Mouse (Mus musculus) brown adipose tissue, adult 24 weeks (tissue): ENCODE data around the gene Pde6g. TPM values are rescaled to one million over a fixed set of nuclear protein-coding genes. Genes with fewer than 3 reads are reported as not detected.

Experiments
- H3K27ac ChIP-seq: fragments of 200-500 bp; replicated peaks from 2 replicates; pipeline ENCODE4 v1.5.1; 2012; ENCODE audit warnings: low read depth, mild to moderate bottlenecking, low read length
- H3K4me1 ChIP-seq: fragments of 200-500 bp; 2 replicates; pipeline ENCODE4 v1.6.1; 2012; ENCODE audit warnings: low read length, mixed read lengths; ENCODE audit not compliant: control insufficient read depth, insufficient read depth, insufficient read length
- H3K4me3 ChIP-seq: fragments of 200-500 bp; 2 replicates; pipeline ENCODE4 v1.5.1; 2012; ENCODE audit warnings: low read depth, mild to moderate bottlenecking, low read length, moderate library complexity; ENCODE audit not compliant: insufficient read depth
- polyA plus RNA-seq: library from polyadenylated mRNA; stranded (reverse); fragments of >200 nt; gene quantifications from 2 replicates; pipeline ENCODE4 v1.2.4, GENCODE M21; 2012; ENCODE audit not compliant: missing spikeins, insufficient read depth, insufficient read length

Pde6g gene
- polyA plus RNA-seq, 1 experiment: not detected

- Histone ChIP-seq H3K4me1 (peaks cover 8% of the 10 kb centered on the region), H3K4me3 (no peak overlapping the region), H3K27ac (no peak overlapping the region)
Observed at GRCm38 (mm10) chr11:120489054-120489761, 35.9 kb upstream of the Pde6g start.

- Histone ChIP-seq H3K27ac (no peak overlapping the region), H3K4me3 (no peak overlapping the region), H3K4me1 (peaks cover 8% of the 10 kb centered on the region)
Observed at GRCm38 (mm10) chr11:120488516-120488915, 35.2 kb upstream of the Pde6g start.

- peak overlapping the region; percentile 83 for H3K27ac ChIP-seq
- no peaks in the 10 kb centered on the region; the same call in 1 of the 2 replicates for H3K4me1 ChIP-seq
- peak overlapping the region; percentile 89 for H3K4me3 ChIP-seq
Observed at GRCm38 (mm10) chr11:120485251-120485650, 32.0 kb upstream of the Pde6g start.

- peak within 1 kb of the TSS; percentile 83 for H3K27ac ChIP-seq
- no peaks in the 10 kb centered on the region; the same call in 1 of the 2 replicates for H3K4me1 ChIP-seq
- H3K4me3 ChIP-seq: peak within 1 kb of the TSS; percentile 89
Observed at GRCm38 (mm10) chr11:120484265-120484981, 31.1 kb upstream of the Pde6g start, which contains the start of gene Mrpl12. Mrpl12 (plus strand) TSS chr11:120484613.

- H3K4me3 ChIP-seq: no peak overlapping the region
- H3K27ac ChIP-seq: no peak overlapping the region
- H3K4me1 ChIP-seq: no peaks in the 10 kb centered on the region; the same call in 1 of the 2 replicates
Observed at GRCm38 (mm10) chr11:120483448-120483934, 30.2 kb upstream of the Pde6g start.

- H3K4me1 ChIP-seq: no peaks in the 10 kb centered on the region
- H3K4me3 ChIP-seq: no peak overlapping the region
- no peak overlapping the region for H3K27ac ChIP-seq
Observed at GRCm38 (mm10) chr11:120472052-120472451, 18.8 kb upstream of the Pde6g start.

- peak overlapping the region; percentile 89 for H3K4me3 ChIP-seq
- H3K4me1 ChIP-seq: peaks cover 2% of the 10 kb centered on the region; the same call in 1 of the 2 replicates
- peak overlapping the region; percentile 27; the same call in 1 of the 2 replicates for H3K27ac ChIP-seq
Observed at GRCm38 (mm10) chr11:120467736-120468092, 14.4 kb upstream of the Pde6g start.

- peak within 1 kb of the TSS; percentile 89 for H3K4me3 ChIP-seq
Observed at GRCm38 (mm10) chr11:120467051-120467735, 13.9 kb upstream of the Pde6g start, which contains the start of gene Arl16. Arl16 (minus strand) TSS chr11:120467607.

GRCm38 (mm10) chr11:120465521-120465920, 12.2 kb upstream of the Pde6g start:
- Histone ChIP-seq H3K4me3 (no peak overlapping the region), H3K27ac (no peak overlapping the region), H3K4me1 (peaks cover 2% of the 10 kb centered on the region; the same call in 1 of the 2 replicates)

More at GRCm38 (mm10) chr11:120467051-120467735, 13.9 kb upstream of the Pde6g start, which contains the start of gene Arl16:
- Histone ChIP-seq H3K27ac (peak within 1 kb of the TSS; percentile 27; the same call in 1 of the 2 replicates), H3K4me1 (peaks cover 2% of the 10 kb centered on the region; the same call in 1 of the 2 replicates)

GRCm38 (mm10) chr11:120464365-120464764, 11.1 kb upstream of the Pde6g start:
- Histone ChIP-seq H3K27ac (no peak overlapping the region), H3K4me1 (peaks cover 2% of the 10 kb centered on the region; the same call in 1 of the 2 replicates)

GRCm38 (mm10) chr11:120463536-120463935, 10.2 kb upstream of the Pde6g start:
- H3K4me3 ChIP-seq: no peak overlapping the region
- peaks cover 2% of the 10 kb centered on the region; the same call in 1 of the 2 replicates for H3K4me1 ChIP-seq
- H3K27ac ChIP-seq: no peak overlapping the region

More at GRCm38 (mm10) chr11:120464365-120464764, 11.1 kb upstream of the Pde6g start:
- H3K4me3 ChIP-seq: no peak overlapping the region

- Histone ChIP-seq H3K27ac (no peak overlapping the region), H3K4me3 (peak overlapping the region; percentile 88)
Observed at GRCm38 (mm10) chr11:120458847-120459597, 5.7 kb upstream of the Pde6g start.

GRCm38 (mm10) chr11:120457772-120458751, 4.8 kb upstream of the Pde6g start, which contains the start of the genes Oxld1 and Ccdc137:
Oxld1 (minus strand) TSS chr11:120458068.
Ccdc137 (plus strand) TSS chr11:120458115.
- H3K27ac ChIP-seq: peak within 1 kb of the TSS; percentile 79
- H3K4me3 ChIP-seq: peak within 1 kb of the TSS; percentile 88

More at GRCm38 (mm10) chr11:120458847-120459597, 5.7 kb upstream of the Pde6g start:
- no peaks in the 10 kb centered on the region for H3K4me1 ChIP-seq

More at GRCm38 (mm10) chr11:120457772-120458751, 4.8 kb upstream of the Pde6g start, which contains the start of the genes Oxld1 and Ccdc137:
- no peaks in the 10 kb centered on the region for H3K4me1 ChIP-seq
